Mouse (Mus musculus) activated CD4-positive, CD25-positive, alpha-beta regulatory T cell, adult 4 months (primary cell): Measurements from ENCODE around the gene Atp8a2. TPM values are rescaled to one million over a fixed set of nuclear protein-coding genes. Genes with fewer than 3 reads are reported as not detected.
"Not testable (repeated sequence)": the region's sequence is repeated elsewhere in the genome, so short reads cannot be mapped to it uniquely, and the experiment has no call there.

Source experiments
- ATAC-seq: one replicate; pipeline ENCODE4 v1.8.0; 2017
- polyA plus RNA-seq, 2 experiments: library from polyadenylated mRNA; unstranded; fragments of 100-300 nt; shearing (Covaris generic); gene quantifications; one replicate each; pipeline ENCODE4 v1.2.1; 2017

The Atp8a2 gene
- polyA plus RNA-seq, 2 experiments from 2014 or later: 1.0 to 1.5 TPM

DNA sequence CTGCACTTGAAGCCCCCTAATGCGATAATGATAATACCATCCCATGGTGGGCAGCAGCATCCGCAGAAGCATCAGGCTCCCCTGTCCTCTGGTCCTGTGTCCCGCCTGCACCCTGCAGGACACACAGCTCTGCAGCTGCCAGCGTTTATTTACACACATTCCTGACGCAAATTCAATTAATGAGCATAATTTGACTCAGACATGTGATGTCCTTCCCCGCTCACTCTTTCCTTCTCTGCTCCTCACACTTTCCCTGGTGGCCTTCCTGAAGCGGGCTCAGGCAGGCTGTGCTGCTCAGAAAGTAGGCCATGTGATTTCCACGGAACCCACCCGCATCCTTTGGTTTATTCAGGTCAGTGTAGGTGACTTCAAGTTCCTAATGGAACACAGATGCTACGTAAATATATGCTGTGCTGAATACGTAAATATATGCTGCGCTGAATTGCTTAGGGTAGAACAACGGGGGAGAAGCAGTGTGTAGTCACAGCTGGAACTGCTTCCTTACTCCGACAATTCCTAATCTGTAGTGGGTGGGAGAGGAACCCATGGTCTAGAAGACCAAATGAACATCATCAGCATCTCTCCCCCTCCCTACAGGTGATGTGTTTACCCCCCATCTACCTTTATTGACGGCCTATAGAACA, 437.7 kb downstream of the Atp8a2 start:
- no peak for ATAC-seq

GRCm38 (mm10) chr14:59752401-59752800, 444.6 kb downstream of the Atp8a2 start:
- ATAC-seq: no peak

GRCm38 (mm10) chr14:59750005-59750404, 447.0 kb downstream of the Atp8a2 start:
- no peak for ATAC-seq

DNA sequence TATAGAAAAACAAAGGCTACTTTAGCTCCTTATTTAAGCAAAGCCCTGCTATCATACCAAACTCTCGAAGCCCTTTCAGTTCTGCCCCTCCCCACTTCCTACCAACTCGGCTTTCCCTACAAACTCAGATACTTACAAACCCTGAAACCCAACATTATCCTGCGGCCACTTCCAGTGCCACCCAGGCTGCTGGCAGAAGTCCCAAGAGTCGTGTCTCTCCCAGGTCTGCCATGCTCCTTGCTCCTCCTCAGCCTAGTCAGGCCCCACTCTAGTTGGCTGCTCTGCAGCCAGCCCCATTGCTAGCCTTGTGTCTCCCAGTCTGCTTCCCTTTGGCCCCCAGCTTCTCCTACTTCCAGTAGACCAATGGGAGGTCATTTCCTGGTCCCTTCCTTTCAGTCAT, 451.3 kb downstream of the Atp8a2 start:
- ATAC-seq: no peak

DNA sequence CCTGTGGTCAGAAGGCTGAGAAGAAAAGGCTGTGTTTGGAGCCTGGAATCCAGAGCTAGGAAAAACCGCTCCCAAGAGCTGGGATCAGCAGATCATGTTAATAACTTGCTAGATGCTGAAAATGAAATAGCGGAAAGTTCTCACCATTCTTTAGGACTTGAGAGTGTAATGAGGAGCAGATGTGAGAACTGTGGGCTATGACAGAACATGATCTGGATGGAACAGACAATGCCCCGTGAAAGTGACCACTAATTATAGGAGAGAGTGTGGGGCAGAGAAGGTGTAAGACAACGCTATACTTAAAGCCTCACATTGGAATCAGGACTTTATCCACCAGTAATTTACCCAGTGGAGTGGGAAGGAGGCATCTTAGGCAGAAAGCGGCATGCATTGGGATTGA, 455.2 kb downstream of the Atp8a2 start:
- ATAC-seq: no peak

DNA sequence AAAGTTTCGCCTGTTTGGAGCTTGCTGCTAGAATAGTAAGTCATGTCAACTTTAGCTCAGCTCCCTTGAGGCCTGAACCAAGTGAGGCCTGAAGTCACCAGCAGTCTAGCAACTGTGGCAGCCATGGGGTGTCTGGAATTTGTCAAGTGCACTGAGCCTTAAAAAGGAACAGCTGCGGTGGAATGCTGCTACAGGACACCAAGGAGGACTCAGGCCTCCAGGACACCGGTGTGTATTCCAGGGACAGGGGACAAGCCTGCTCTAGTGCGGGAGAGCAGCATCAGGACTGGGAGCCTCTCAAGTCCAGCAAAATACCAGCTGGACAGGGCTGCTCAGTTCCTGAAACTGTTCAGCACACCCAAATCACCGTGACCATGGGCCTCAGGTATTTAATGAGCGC, 457.5 kb downstream of the Atp8a2 start:
- no peak for ATAC-seq

DNA sequence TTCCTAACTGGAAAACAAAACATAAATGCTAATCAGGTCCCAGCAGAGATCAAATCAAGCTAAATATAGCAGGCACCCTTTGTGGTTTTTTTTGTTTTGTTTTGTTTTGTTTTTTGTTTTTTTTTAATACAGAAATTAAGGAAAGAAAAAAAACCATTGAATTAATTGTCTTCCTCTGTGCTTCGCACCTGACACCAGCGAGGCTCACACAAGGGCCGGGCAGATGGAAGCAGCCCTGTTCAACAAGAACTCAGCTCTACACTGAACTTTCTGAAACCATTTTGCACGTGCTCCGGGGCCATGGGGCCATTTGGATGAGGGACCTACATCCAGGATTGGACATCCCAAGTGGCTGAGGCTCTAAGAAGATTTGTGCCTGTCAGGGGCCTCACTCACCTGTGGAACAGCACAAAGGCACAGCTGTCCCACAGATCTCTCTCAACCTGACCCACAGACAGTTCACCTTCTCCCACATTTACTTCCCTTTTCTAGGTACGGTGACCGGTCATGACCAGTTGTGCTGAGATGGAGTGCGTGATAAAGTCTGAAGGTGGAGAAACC, 459.2 kb downstream of the Atp8a2 start:
- no peak for ATAC-seq

- ATAC-seq: no peak
Observed at GRCm38 (mm10) chr14:59736861-59737700, 459.9 kb downstream of the Atp8a2 start.

DNA sequence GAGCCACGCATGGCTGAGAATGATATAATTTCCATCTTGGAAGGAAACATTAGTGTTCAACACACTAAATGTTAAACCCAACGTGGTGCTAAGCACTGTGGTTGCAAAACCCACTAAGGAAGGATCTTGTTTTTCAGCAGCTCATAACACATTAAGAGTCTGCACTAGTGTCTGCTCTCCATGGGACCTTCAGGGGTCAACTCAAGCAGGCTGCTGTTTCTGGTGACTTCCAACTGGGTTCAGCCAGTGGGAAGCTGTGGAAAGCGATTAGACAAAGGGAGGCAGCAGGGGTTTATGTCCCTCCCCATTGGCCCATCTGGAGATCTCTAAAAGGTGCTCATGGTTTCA, 467.0 kb downstream of the Atp8a2 start:
- ATAC-seq: no peak

DNA sequence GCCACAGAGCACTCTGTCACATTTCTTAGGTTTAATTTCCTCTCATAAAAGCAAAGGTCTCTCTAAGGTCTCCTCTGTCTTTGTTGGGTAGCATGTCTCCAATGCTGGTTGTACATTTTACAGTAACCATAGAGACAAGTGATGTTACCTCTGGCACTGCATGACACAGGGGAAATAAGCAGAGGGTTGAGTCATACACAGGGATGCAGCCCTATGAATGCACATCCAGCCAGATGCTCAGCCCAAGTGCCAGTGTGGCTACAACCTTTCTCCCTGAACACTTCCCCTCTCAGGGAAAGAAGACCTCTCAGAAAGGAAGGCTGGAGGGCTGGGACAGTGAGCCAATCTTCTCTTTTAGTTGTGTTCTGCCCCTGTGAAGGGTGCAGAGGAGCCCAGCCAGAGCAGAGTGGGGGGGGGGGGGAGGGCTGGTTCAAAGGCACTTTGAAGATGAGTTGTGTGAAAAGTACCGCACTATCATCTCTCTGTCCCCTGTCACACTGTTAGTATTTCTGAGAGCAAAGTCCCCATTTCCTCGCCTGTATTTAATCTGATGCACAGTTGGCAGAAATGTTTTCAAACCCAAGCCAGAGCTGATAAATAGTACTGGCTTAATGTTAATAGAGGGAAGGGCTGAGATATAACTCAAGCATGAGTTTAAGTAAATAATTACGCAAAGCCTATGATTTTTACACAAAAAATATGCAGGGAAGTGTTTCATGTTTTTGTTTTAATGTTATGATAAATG, 467.5 kb downstream of the Atp8a2 start:
- no peak for ATAC-seq

GRCm38 (mm10) chr14:59727016-59727415, 470.0 kb downstream of the Atp8a2 start:
- no peak for ATAC-seq

DNA sequence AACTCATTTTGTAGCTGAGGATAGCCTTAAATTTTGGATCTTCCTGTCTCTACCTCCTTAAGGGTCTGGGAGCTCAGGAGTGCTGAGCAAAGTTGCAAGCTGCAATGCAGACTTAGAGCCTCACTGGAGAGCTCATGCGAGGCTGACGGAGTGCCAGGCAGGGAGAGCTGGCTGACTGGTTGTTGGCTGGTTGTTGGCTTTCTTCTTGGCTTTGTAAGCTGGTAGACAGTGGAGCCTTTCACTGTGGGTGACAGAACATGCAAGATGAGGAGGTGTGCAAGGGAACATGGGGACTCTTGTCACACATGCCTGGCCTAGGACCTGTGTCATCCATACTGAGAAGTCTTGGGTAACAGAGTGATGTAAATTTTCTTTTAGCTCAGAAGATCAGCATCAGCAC, 473.8 kb downstream of the Atp8a2 start:
- no peak for ATAC-seq

GRCm38 (mm10) chr14:59721957-59722356, 475.0 kb downstream of the Atp8a2 start:
- no peak for ATAC-seq

- no peak for ATAC-seq
Observed at GRCm38 (mm10) chr14:59721356-59721755, 475.6 kb downstream of the Atp8a2 start.

DNA sequence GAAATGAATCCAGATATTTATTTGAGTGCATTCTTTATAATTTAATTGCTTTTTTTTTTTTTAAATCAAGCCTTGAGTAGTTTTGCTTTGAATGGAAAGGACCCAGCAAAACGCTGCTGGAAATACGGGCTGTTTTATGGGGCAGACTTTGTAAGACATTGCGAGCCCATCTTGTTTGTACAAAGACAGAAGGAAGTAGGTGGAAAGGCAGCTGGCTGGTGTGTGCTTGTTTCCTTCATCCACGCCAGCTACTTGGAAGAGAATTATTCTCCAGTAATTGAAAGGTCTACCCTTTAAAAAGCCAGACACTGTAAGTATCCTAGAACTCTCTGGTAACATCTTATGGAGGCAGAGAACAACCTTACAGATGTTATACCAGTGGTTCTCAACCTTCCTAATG, 476.6 kb downstream of the Atp8a2 start:
- no peak for ATAC-seq

DNA sequence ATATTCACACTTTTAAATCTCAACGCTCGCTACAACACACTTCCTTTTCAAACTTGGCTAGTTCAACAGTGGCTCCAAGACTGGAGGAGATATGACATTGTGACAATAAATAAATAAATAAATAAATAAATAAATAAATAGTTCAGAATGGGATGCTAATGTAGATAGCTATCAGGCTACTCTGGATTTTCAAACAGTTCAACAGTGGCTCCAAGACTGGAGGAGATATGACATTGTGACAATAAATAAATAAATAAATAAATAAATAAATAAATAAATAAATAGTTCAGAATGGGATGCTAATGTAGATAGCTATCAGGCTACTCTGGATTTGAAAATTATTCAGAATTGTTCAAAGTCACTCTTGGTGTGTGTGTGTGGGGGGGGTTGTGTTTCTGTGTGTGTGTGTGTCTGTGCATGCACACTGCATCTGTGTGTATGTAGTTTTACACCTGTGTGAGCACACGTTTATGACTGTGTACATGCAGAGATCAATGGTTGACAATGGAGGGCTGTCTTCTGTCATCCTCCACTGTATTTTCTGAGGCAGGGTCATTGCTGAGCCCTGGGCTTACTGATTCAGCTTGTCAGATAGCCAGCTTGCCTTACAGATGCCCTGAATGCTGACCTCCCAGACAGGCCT, 480.4 kb downstream of the Atp8a2 start:
- ATAC-seq: not testable (repeated sequence)

DNA sequence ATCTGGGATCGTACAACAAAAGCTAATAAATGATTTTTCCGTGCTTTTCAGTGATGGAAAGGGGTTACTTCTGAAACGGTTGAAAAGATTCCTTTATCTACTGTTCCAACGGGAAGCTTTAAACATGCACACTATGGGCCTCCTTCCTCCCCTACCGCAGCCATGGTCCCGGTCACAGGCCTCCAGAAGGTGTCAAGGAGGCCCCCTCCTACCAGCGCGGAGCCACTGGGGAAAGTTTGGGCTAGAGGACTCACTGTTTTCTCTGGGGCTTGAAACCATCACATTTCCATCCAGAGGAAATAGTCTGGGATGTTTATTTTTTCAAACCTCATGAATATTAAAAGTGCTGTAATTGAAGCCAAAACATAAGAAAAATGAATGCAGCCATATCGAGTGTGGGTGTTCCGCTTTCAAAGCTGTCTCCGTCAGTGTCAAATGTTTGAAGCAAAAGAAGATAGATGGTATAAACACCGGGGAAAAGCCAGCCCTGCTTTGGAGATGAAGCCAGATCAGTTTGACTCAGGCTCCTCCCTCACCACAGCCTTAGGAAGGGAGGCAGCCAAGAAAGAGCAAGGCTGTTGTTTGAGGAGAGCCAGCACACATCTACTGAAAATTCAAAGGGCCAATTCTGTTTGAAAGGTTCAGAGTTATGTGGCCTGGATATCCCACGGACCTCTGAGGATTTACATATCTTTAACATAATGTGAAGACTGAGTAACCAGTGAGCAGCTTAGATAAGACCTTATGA, 481.1 kb downstream of the Atp8a2 start:
- no peak for ATAC-seq

- no peak for ATAC-seq
Observed at GRCm38 (mm10) chr14:59709505-59710335, 487.3 kb downstream of the Atp8a2 start.

DNA sequence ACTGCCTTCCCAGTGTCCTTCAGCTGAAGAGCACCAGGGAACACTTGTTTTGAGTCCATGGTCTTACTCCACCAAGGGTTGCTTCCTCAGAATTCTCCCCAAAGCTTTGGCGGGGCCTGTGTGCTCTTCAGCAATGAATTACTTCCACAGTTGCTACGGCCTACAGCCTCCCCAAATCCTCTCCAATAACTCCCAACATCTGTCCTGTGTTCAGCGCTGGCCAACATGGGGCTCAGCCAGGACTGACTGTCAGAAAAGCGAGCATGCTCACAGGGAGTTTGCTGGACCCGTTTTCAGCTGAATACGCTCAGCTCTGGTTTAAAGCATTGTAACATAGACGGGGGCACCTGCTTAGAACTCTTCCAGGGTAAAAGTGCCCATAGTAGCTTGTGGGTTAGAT, 489.0 kb downstream of the Atp8a2 start:
- ATAC-seq: no peak

- ATAC-seq: no peak
Observed at GRCm38 (mm10) chr14:59705326-59706058, 491.5 kb downstream of the Atp8a2 start.
